Mouse (Mus musculus): ENCODE data around the gene Gm49392. TPM values are rescaled to one million over a fixed set of nuclear protein-coding genes. Genes with fewer than 3 reads are reported as not detected.
"Not testable (repeated sequence)": the region's sequence is repeated elsewhere in the genome, so short reads cannot be mapped to it uniquely, and the experiment has no call there.

Gene Gm49392
- 0.16 and 0.34 TPM in 2 replicates for polyA plus RNA-seq (2014; fragmentation: Nextera tagmentation; extraction: Ambion mirVana)

DNA sequence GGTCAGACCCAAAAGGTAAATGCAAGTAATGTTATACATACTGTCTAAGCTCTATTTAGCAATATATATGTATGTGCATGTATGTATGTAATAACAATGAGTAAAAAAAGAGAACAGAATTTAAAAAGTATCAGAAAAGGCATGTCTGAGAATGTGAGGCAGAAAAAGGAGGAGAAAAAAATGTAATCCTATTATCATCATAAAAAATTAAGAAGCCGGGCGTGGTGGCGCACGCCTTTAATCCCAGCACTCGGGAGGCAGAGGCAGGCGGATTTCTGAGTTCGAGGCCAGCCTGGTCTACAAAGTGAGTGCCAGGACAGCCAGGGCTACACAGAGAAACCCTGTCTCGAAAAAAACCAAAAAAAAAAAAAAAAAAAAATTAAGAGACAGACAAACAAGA, at the start of gene Gm49392:
TSS of gene Gm49392 (minus strand) at position 101 of the 400 bp plus-strand sequence.
- peak within 1 kb of the TSS; percentile 34; the same call in 1 of the 2 replicates for H3K27ac ChIP-seq (ENCODE audit: low read depth, low read length)
- H3K4me3 ChIP-seq (ENCODE audit: low read depth, low read length); H3K9me3 ChIP-seq (ENCODE audit: control insufficient read depth, low read length); H3K36me3 ChIP-seq (ENCODE audit: control insufficient read depth, insufficient read depth, low read length); H3K9ac ChIP-seq (ENCODE audit: low read depth, low read length); H3K4me2 ChIP-seq; H3K4me1 ChIP-seq (replicated peaks; ENCODE audit: control insufficient read depth, insufficient read depth, low read length); DNase-seq (ENCODE audit: low spot score); ATAC-seq (replicated peaks; ENCODE audit: low FRiP score); H3K27me3 ChIP-seq (replicated peaks; ENCODE audit: control insufficient read depth, insufficient read depth, low read length): not testable (repeated sequence)
- WGBS = 84% methylated on average over 8 of the region's 8 CpGs

GRCm38 (mm10) chr13:60941884-60942283, 45.2 kb upstream of the Gm49392 start, which contains the start of gene Tpbpa:
Gene Tpbpa, minus strand, starts transcription at chr13:60941984.
- H3K4me2 ChIP-seq; DNase-seq (ENCODE audit: low spot score); H3K9ac ChIP-seq (ENCODE audit: low read depth, low read length); H3K27me3 ChIP-seq (replicated peaks; ENCODE audit: control insufficient read depth, insufficient read depth, low read length); H3K9me3 ChIP-seq (ENCODE audit: control insufficient read depth, low read length); ATAC-seq (replicated peaks; ENCODE audit: low FRiP score); H3K4me1 ChIP-seq (replicated peaks; ENCODE audit: control insufficient read depth, insufficient read depth, low read length); H3K36me3 ChIP-seq (ENCODE audit: control insufficient read depth, insufficient read depth, low read length); H3K27ac ChIP-seq (ENCODE audit: low read depth, low read length); H3K4me3 ChIP-seq (ENCODE audit: low read depth, low read length): not testable (repeated sequence)
- 71% methylated on average over 3 of the region's 3 CpGs for WGBS

GRCm38 (mm10) chr13:60936500-60936901, 39.8 kb upstream of the Gm49392 start, which contains the start of the genes Gm49391 and Ctla2a:
Gene Gm49391, minus strand, starts transcription at chr13:60936571.
Gene Ctla2a, minus strand, starts transcription at chr13:60936625.
- DNase-seq (ENCODE audit: low spot score) (no peak), ATAC-seq (replicated peaks; ENCODE audit: low FRiP score) (peak; percentile 92)
- Histone ChIP-seq H3K4me1 (replicated peaks; ENCODE audit: control insufficient read depth, insufficient read depth, low read length) (no peaks in the 10 kb centered on the region), H3K9me3 (ENCODE audit: control insufficient read depth, low read length) (no peaks in the 10 kb centered on the region), H3K4me2 (no peak within 1 kb of the TSS; the same call in 1 of the 2 replicates), H3K27me3 (replicated peaks; ENCODE audit: control insufficient read depth, insufficient read depth, low read length) (no peaks in the 10 kb centered on the region), H3K36me3 (ENCODE audit: control insufficient read depth, insufficient read depth, low read length) (no peaks in the 10 kb centered on the region), H3K9ac (ENCODE audit: low read depth, low read length) (no peak within 1 kb of the TSS), H3K4me3 (ENCODE audit: low read depth, low read length) (no peak within 1 kb of the TSS), H3K27ac (ENCODE audit: low read depth, low read length) (no peak within 1 kb of the TSS)
- 33% methylated on average over 5 of the region's 5 CpGs for WGBS

- WGBS = 76% methylated on average over 2 of the region's 2 CpGs
- H3K9ac ChIP-seq (ENCODE audit: low read depth, low read length); H3K36me3 ChIP-seq (ENCODE audit: control insufficient read depth, insufficient read depth, low read length); H3K4me1 ChIP-seq (replicated peaks; ENCODE audit: control insufficient read depth, insufficient read depth, low read length); H3K9me3 ChIP-seq (ENCODE audit: control insufficient read depth, low read length); H3K27ac ChIP-seq (ENCODE audit: low read depth, low read length); DNase-seq (ENCODE audit: low spot score); ATAC-seq (replicated peaks; ENCODE audit: low FRiP score); H3K4me2 ChIP-seq; H3K27me3 ChIP-seq (replicated peaks; ENCODE audit: control insufficient read depth, insufficient read depth, low read length); H3K4me3 ChIP-seq (ENCODE audit: low read depth, low read length): not testable (repeated sequence)
Observed at GRCm38 (mm10) chr13:60935490-60935889, 38.8 kb upstream of the Gm49392 start, which contains the start of gene Gm49393. Gene Gm49393, minus strand, starts transcription at chr13:60935590.

- ATAC-seq (replicated peaks; ENCODE audit: low FRiP score); DNase-seq (ENCODE audit: low spot score): not testable (repeated sequence)
Observed at GRCm38 (mm10) chr13:60904780-60905179, 8.1 kb upstream of the Gm49392 start, which contains the start of gene Tpbpb. Gene Tpbpb, minus strand, starts transcription at chr13:60904880.

GRCm38 (mm10) chr13:60897328-60897727, 634 bp upstream of the Gm49392 start, which contains the start of gene Ctla2b:
Gene Ctla2b, minus strand, starts transcription at chr13:60897447.
- H3K27ac ChIP-seq (ENCODE audit: low read depth, low read length) = peak within 1 kb of the TSS; percentile 34; the same call in 1 of the 2 replicates
- peak; percentile 87 for ATAC-seq (replicated peaks; ENCODE audit: low FRiP score)
- H3K4me1 ChIP-seq (replicated peaks; ENCODE audit: control insufficient read depth, insufficient read depth, low read length) = no peaks in the 10 kb centered on the region
- no peak within 1 kb of the TSS for H3K4me3 ChIP-seq (ENCODE audit: low read depth, low read length)
- no peaks in the 10 kb centered on the region for H3K27me3 ChIP-seq (replicated peaks; ENCODE audit: control insufficient read depth, insufficient read depth, low read length)
- H3K36me3 ChIP-seq (ENCODE audit: control insufficient read depth, insufficient read depth, low read length) = no peaks in the 10 kb centered on the region
- 34% methylated on average over 3 of the region's 3 CpGs for WGBS
- no peak within 1 kb of the TSS for H3K4me2 ChIP-seq
- H3K9ac ChIP-seq (ENCODE audit: low read depth, low read length) = no peak within 1 kb of the TSS
- no peak for DNase-seq (ENCODE audit: low spot score)
- H3K9me3 ChIP-seq (ENCODE audit: control insufficient read depth, low read length) = no peaks in the 10 kb centered on the region

More at GRCm38 (mm10) chr13:60904780-60905179, 8.1 kb upstream of the Gm49392 start, which contains the start of gene Tpbpb:
- WGBS = 92% methylated on average over 2 of the region's 2 CpGs
- not testable (repeated sequence) for H3K9me3 ChIP-seq (ENCODE audit: control insufficient read depth, low read length); H3K4me1 ChIP-seq (replicated peaks; ENCODE audit: control insufficient read depth, insufficient read depth, low read length); H3K4me3 ChIP-seq (ENCODE audit: low read depth, low read length); H3K9ac ChIP-seq (ENCODE audit: low read depth, low read length); H3K4me2 ChIP-seq; H3K27ac ChIP-seq (ENCODE audit: low read depth, low read length); H3K27me3 ChIP-seq (replicated peaks; ENCODE audit: control insufficient read depth, insufficient read depth, low read length); H3K36me3 ChIP-seq (ENCODE audit: control insufficient read depth, insufficient read depth, low read length)

DNA sequence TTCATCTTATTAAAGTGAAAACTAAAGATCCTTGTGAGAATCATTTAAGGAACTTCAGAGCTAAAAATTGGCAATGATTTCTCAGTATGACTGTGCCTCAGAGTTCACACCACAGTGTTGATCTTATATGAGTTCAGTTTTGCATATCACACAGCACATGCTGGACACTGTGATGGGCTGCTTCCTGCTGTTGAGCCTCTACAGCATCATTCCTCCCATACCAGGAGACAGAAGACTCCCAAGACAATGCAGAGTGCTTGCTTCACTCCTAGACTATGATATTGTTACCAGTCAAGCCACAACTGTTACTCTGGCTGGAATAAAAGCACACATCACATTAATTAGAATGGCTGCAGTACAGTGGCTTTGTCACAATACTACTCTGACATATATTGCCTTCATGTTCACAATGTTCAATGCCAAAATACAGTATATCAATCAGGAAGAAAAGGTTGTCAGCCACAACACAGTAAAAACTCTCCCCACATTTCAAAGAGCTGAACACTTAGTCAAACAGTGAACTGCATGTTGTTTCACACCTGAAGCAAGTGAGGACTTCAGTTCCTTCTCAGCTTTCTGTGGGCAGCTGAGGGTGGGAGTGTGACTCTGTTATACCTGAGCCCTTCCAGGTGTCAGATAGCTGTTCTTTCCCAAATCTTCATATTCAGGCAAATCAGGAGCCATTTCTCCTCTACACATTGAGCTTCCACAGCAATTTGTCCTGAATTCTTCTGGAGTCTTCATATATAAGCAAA, 1.1 kb downstream of the Gm49392 start:
- no peak for ATAC-seq (replicated peaks; ENCODE audit: low FRiP score)
- Histone ChIP-seq H3K4me3 (ENCODE audit: low read depth, low read length) (no peak overlapping the region), H3K27ac (ENCODE audit: low read depth, low read length) (no peak overlapping the region), H3K4me1 (replicated peaks; ENCODE audit: control insufficient read depth, insufficient read depth, low read length) (no peaks in the 10 kb centered on the region), H3K36me3 (ENCODE audit: control insufficient read depth, insufficient read depth, low read length) (no peaks in the 10 kb centered on the region), H3K9me3 (ENCODE audit: control insufficient read depth, low read length) (no peaks in the 10 kb centered on the region), H3K4me2 (no peak overlapping the region), H3K27me3 (replicated peaks; ENCODE audit: control insufficient read depth, insufficient read depth, low read length) (no peaks in the 10 kb centered on the region), H3K9ac (ENCODE audit: low read depth, low read length) (no peak overlapping the region)
- DNase-seq (ENCODE audit: low spot score) = no peak

GRCm38 (mm10) chr13:60892301-60892700, 4.4 kb downstream of the Gm49392 start:
- DNase-seq (ENCODE audit: low spot score) = no peak
- H3K4me1 ChIP-seq (replicated peaks; ENCODE audit: control insufficient read depth, insufficient read depth, low read length) = no peaks in the 10 kb centered on the region
- WGBS = 60% methylated on average over 1 of the region's 1 CpGs
- no peaks in the 10 kb centered on the region for H3K9me3 ChIP-seq (ENCODE audit: control insufficient read depth, low read length)
- H3K27ac ChIP-seq (ENCODE audit: low read depth, low read length) = no peak overlapping the region
- H3K9ac ChIP-seq (ENCODE audit: low read depth, low read length) = no peak overlapping the region
- no peak overlapping the region for H3K4me3 ChIP-seq (ENCODE audit: low read depth, low read length)
- no peaks in the 10 kb centered on the region for H3K36me3 ChIP-seq (ENCODE audit: control insufficient read depth, insufficient read depth, low read length)
- H3K27me3 ChIP-seq (replicated peaks; ENCODE audit: control insufficient read depth, insufficient read depth, low read length) = no peaks in the 10 kb centered on the region
- H3K4me2 ChIP-seq = no peak overlapping the region
- ATAC-seq (replicated peaks; ENCODE audit: low FRiP score) = no peak
